Mouse (Mus musculus) gonadal fat pad, adult 2 months (tissue): ENCODE results near the gene Pcbd1. TPM values are rescaled to one million over a fixed set of nuclear protein-coding genes. Genes with fewer than 3 reads are reported as not detected.
"Not testable (repeated sequence)": the region's sequence is repeated elsewhere in the genome, so short reads cannot be mapped to it uniquely, and the experiment has no call there.

Source experiments
- DNase-seq: peaks from one replicate; pipeline ENCODE4 v3.0.0-alpha.2; 2012; ENCODE audit warnings: low read depth
- polyA plus RNA-seq: library from polyadenylated mRNA; depleted of rRNA; stranded (reverse); fragments of >200 nt; gene quantifications from 2 replicates; pipeline ENCODE4 v1.2.3, GENCODE M21; 2012; rRNA removed

Gene Pcbd1
- polyA plus RNA-seq, 1 experiment: 48.5 TPM

- DNase-seq: no peak
These were observed 2.7 kb downstream of the Pcbd1 start for GRCm38 (mm10) chr10:61091866-61092265.

- peak; percentile 54 for DNase-seq
These were observed 14.5 kb downstream of the Pcbd1 start for GRCm38 (mm10) chr10:61103564-61104114.

- DNase-seq: no peak
These were observed 25.2 kb downstream of the Pcbd1 start for GRCm38 (mm10) chr10:61114246-61114720.

- not testable (repeated sequence) for DNase-seq
These were observed 32.6 kb downstream of the Pcbd1 start for GRCm38 (mm10) chr10:61121732-61122131.

- no peak for DNase-seq
These were observed 34.3 kb downstream of the Pcbd1 start for GRCm38 (mm10) chr10:61123276-61123913.

GRCm38 (mm10) chr10:61124462-61124861 lies 35.3 kb downstream of the Pcbd1 start:
- DNase-seq: no peak

- DNase-seq: no peak
These were observed 39.7 kb downstream of the Pcbd1 start for GRCm38 (mm10) chr10:61128701-61129365.

GRCm38 (mm10) chr10:61130959-61131358 lies 41.8 kb downstream of the Pcbd1 start:
- no peak for DNase-seq

GRCm38 (mm10) chr10:61134041-61134440 lies 44.9 kb downstream of the Pcbd1 start:
- no peak for DNase-seq

GRCm38 (mm10) chr10:61135226-61135839 lies 46.2 kb downstream of the Pcbd1 start:
- DNase-seq: no peak

GRCm38 (mm10) chr10:61137567-61137966 lies 48.4 kb downstream of the Pcbd1 start:
- DNase-seq: no peak

GRCm38 (mm10) chr10:61143343-61143742 lies 54.2 kb downstream of the Pcbd1 start:
- DNase-seq: no peak

Other genes with a start within 250 kb of the Pcbd1 start
- 45.8 and 49.6 TPM in 2 replicates for gene Sgpl1, start 58.4 kb downstream of the Pcbd1 start, polyA plus RNA-seq
- gene Tbata, start 82.6 kb downstream of the Pcbd1 start, polyA plus RNA-seq: 2.1 and 2.6 TPM in 2 replicates
- 3.6 and 3.8 TPM in 2 replicates for gene Adamts14, start 184.1 kb downstream of the Pcbd1 start, polyA plus RNA-seq
- 0.77 and 0.84 TPM in 2 replicates for gene Prf1, start 208.5 kb downstream of the Pcbd1 start, polyA plus RNA-seq